Mouse (Mus musculus) myocyte (in vitro differentiated cells): ENCODE measurements around the gene Atrx.

Experiments
- MYOD1 ChIP-seq, 3 experiments: IDR thresholded peaks; one replicate each; pipeline ENCODE4 v1.6.1; 2011; ENCODE audit warnings: control low read depth in 2 of 3, low read depth in 2 of 3, mild to moderate bottlenecking in 2 of 3, moderate library complexity in 1 of 3; ENCODE audit not compliant: insufficient read length in 2 of 3, control insufficient read depth in 1 of 3
- MYOG ChIP-seq, 3 experiments: IDR thresholded peaks; one replicate each; pipeline ENCODE4 v1.6.1; 2011; ENCODE audit warnings: control low read depth in 2 of 3, low read depth in 2 of 3, mild to moderate bottlenecking in 2 of 3; ENCODE audit not compliant: insufficient read length in 2 of 3, control insufficient read depth in 1 of 3, insufficient read depth in 1 of 3
- POLR2A ChIP-seq: IDR thresholded peaks from one replicate; pipeline ENCODE4 v1.6.1; 2011; ENCODE audit warnings: low read depth, mild to moderate bottlenecking, control low read depth, moderate library complexity; ENCODE audit not compliant: insufficient read length
- REST ChIP-seq: IDR thresholded peaks from one replicate; pipeline ENCODE4 v1.6.1; 2011; ENCODE audit warnings: mild to moderate bottlenecking, control low read depth, moderate library complexity; ENCODE audit not compliant: insufficient read depth, insufficient read length

DNA sequence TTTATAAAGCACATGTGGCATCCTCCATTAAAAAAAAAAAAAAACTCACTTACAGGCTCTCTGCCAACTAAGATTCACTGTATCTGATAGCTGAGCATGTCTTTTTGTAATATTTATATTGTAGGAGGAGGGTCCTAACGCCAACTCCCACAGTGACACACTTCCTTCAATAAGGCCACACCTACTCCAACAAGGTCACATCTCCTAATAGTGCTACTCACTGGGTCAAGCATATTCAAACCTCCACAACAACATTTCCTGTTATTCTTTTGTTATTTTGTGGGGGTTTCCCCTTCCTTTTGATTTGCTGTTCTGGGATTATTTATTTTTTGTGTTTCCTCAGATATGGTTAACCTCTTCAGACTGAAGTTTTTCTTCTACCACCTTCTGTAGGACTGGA, 17.2 kb upstream of the Atrx start:
- TF ChIP-seq POLR2A (no peak), MYOD1 (IDR thresholded peaks at IDR 0.05; ENCODE audit: control insufficient read depth in 1 of 3, insufficient read length in 2 of 3, low read depth in 2 of 3) (no peak), REST (no peak), MYOG (IDR thresholded peaks at IDR 0.05; ENCODE audit: control insufficient read depth in 1 of 3, insufficient read depth in 1 of 3, insufficient read length in 2 of 3, low read depth in 2 of 3) (no peak)
